Mouse (Mus musculus) limb, embryonic 14.5 days (tissue): Measurements from ENCODE around the gene Best1. TPM values are rescaled to one million over a fixed set of nuclear protein-coding genes. Genes with fewer than 3 reads are reported as not detected.

ENCODE experiments used
- ATAC-seq: fragments of 200-750 bp; cut with Nextera tagmentation; 2 replicates; pipeline ENCODE4 v1.8.0; 2017; ENCODE audit warnings: low read depth, moderate number of reproducible peaks, moderate TSS enrichment; ENCODE audit not compliant: low FRiP score
- DNase-seq: peaks from one replicate; pipeline ENCODE4 v3.0.0-alpha.2; 2015; ENCODE audit warnings: low spot score
- H3K27ac ChIP-seq: fragments of 300-500 bp; sonication (generic); replicated peaks from 2 replicates; pipeline ENCODE4 v1.5.1; 2014; ENCODE audit warnings: low read depth, mild to moderate bottlenecking, low read length, moderate library complexity, mixed read lengths
- H3K27me3 ChIP-seq: fragments of 300-500 bp; sonication (generic); 2 replicates; pipeline ENCODE4 v1.6.1; 2014; ENCODE audit warnings: low read length, mixed read lengths; ENCODE audit not compliant: control insufficient read depth, insufficient read depth
- H3K36me3 ChIP-seq: fragments of 300-500 bp; sonication (generic); 2 replicates; pipeline ENCODE4 v1.6.1; 2014; ENCODE audit warnings: mild to moderate bottlenecking, low read length, moderate library complexity, mixed read lengths; ENCODE audit not compliant: control insufficient read depth, insufficient read depth
- H3K4me1 ChIP-seq: fragments of 300-500 bp; sonication (generic); 2 replicates; pipeline ENCODE4 v1.6.1; 2014; ENCODE audit warnings: antibody characterized with exemption, low read length, mixed read lengths; ENCODE audit not compliant: control insufficient read depth, insufficient read depth
- H3K4me2 ChIP-seq: fragments of 300-500 bp; sonication (generic); replicated peaks from 2 replicates; pipeline ENCODE4 v1.6.1; 2014; ENCODE audit warnings: low read depth, mild to moderate bottlenecking, low read length, moderate library complexity; ENCODE audit not compliant: severe bottlenecking
- H3K4me3 ChIP-seq: fragments of 300-500 bp; sonication (generic); replicated peaks from 2 replicates; pipeline ENCODE4 v1.5.1; 2014; ENCODE audit warnings: low read length
- H3K9ac ChIP-seq: fragments of 300-500 bp; sonication (generic); 2 replicates; pipeline ENCODE4 v1.6.1; 2014; ENCODE audit warnings: mild to moderate bottlenecking, low read depth, low read length, moderate library complexity; ENCODE audit not compliant: severe bottlenecking
- H3K9me3 ChIP-seq: fragments of 300-500 bp; sonication (generic); 2 replicates; pipeline ENCODE4 v1.6.1; 2016; ENCODE audit warnings: low read length; ENCODE audit not compliant: control insufficient read depth
- POLR2A ChIP-seq: fragments of 200-500 bp; IDR thresholded peaks from 2 replicates; pipeline ENCODE4 v1.8.0; 2012; ENCODE audit warnings: inconsistent platforms, mild to moderate bottlenecking, moderate library complexity, borderline replicate concordance; ENCODE audit not compliant: insufficient read depth, insufficient read length; ENCODE audit errors: extremely low read depth
- WGBS: fragments of 180-500 bp; shearing (Covaris S2); extraction: QIAGEN DNeasy Blood & Tissue Kit; methylation state at CpG from one replicate; pipeline ENCODE4 v1.1.7; 2014; 5-methylcytosine and 5-hydroxymethylcytosine counted together
- polyA plus RNA-seq, 2 experiments: library from polyadenylated mRNA; depleted of rRNA in 1 of 2; stranded (reverse) in 1 of 2; unstranded in 1 of 2; fragments of >200 nt; fragmentation: Nextera tagmentation in 1 of 2; extraction: Ambion mirVana in 1 of 2; gene quantifications; 2 replicates each; pipeline versions ENCODE4 v1.2.1 to v1.2.3; 2012 to 2014

The Best1 gene
- polyA plus RNA-seq, 2 experiments, result 1.5 to 1.7 TPM

DNA sequence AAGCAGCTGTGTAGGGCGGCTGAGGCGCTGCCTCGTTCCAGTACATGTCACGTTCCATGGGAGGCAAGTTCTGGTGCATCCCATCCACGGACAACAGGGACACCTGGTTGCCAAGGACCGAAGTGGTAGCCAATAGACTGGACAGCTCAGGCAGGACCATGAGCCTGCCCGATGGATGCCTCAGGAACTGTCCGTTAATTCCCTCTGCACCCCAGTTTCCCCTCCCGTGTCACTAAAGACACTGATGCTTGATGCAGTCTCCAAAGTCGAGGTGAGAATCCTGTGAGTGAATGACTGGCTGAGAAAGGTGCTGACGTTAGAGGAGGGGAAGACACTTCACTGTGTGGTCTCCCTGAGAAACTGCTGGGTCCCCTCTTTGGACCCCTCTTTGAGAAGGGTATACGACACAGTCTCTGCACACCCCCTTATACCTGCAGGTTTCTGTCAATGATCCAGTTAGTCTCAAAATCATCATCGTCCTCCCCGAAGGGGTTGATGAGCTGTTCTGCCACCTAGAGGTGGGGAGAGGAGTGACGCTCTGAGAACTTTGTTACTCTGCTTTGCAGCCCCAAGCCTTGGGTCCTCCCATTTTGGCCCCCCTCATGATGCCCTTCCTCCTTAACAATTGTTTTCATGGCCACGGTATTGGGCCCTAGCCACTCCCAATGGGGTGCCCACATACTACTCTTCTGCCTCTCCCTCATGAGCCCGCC lies 12.1 kb downstream of the Best1 start:
- H3K4me2 ChIP-seq, result no peak overlapping the region
- DNase-seq, result no peak
- H3K27ac ChIP-seq, result no peak overlapping the region
- H3K27me3 ChIP-seq, result no peaks in the 10 kb centered on the region
- ATAC-seq, result no peak
- no peak for TF ChIP-seq POLR2A
- H3K9ac ChIP-seq, result no peak overlapping the region
- H3K4me1 ChIP-seq, result peaks cover 10% of the 10 kb centered on the region
- H3K9me3 ChIP-seq, result no peaks in the 10 kb centered on the region
- 69% methylated on average over 17 of the region's 17 CpGs for WGBS
- no peak overlapping the region for H3K4me3 ChIP-seq
- peaks cover 18% of the 10 kb centered on the region for H3K36me3 ChIP-seq

DNA sequence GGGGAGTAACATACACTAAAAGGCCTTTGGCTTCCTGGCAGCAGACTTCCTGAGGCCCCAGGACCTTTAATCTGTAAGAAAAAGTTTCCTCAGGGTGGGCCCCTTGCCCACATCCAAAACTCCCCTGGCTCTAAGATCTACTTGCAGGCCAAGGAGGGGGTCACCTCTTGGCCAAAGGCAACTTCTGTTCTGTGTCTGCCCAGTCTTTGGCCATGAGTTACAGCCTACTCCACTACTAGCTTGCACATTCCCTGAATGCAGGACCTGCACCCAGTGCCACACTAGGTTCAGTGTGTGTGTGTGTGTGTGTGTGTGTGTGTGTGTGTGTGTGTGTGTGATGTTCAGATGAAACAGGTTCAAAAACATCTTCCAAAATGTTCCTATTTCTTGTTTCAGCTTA lies 13.8 kb downstream of the Best1 start:
- Histone ChIP-seq H3K9me3 (no peaks in the 10 kb centered on the region), H3K9ac (no peak overlapping the region), H3K4me1 (peaks cover 13% of the 10 kb centered on the region), H3K27ac (no peak overlapping the region), H3K4me3 (no peak overlapping the region), H3K4me2 (no peak overlapping the region), H3K36me3 (peaks cover 24% of the 10 kb centered on the region), H3K27me3 (no peaks in the 10 kb centered on the region)
- TF ChIP-seq POLR2A, result no peak
- DNase-seq (no peak), ATAC-seq (no peak)

- WGBS, result 20% methylated on average over 6 of the region's 6 CpGs
- H3K27me3 ChIP-seq, result no peaks in the 10 kb centered on the region
- no peaks in the 10 kb centered on the region for H3K9me3 ChIP-seq
- no peak for DNase-seq
- peaks cover 13% of the 10 kb centered on the region for H3K4me1 ChIP-seq
- H3K36me3 ChIP-seq, result peaks cover 24% of the 10 kb centered on the region
- H3K4me2 ChIP-seq, result no peak overlapping the region
- no peak for TF ChIP-seq POLR2A
- no peak for ATAC-seq
- H3K9ac ChIP-seq, result no peak overlapping the region
- no peak overlapping the region for H3K27ac ChIP-seq
- no peak overlapping the region for H3K4me3 ChIP-seq
Observed at GRCm38 (mm10) chr19:9987192-9987591, 14.2 kb downstream of the Best1 start.

DNA sequence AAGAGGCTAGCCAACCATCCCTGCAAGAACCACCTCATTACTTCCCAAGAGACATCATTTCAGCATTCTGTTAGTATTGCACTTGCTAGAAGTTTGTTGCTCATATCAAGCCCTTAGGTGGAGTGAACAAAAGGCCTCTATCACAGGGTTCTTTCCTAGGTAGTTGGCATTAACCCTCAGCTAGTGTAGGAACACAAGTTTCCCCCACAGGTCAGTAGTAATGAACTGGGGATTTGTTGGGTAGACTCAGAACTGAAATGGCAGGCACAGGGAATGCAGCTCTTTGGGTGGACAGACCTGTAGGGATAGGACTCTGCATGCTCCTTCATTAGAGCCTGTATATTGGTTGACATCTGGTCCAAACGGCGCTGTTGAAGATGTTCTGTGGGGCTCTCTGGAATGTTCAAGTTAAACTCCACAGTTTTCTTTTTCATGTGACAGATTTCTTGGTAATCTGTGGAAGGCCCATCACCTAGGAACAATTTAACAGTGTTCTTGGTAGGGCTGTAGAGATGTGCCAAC lies 15.5 kb downstream of the Best1 start:
- DNase-seq (no peak), ATAC-seq (no peak)
- 89% methylated on average over 2 of the region's 2 CpGs for WGBS
- Histone ChIP-seq H3K9me3 (no peaks in the 10 kb centered on the region), H3K27ac (no peak overlapping the region), H3K9ac (no peak overlapping the region), H3K4me1 (peaks cover 18% of the 10 kb centered on the region), H3K36me3 (peaks cover 24% of the 10 kb centered on the region), H3K4me3 (no peak overlapping the region), H3K27me3 (no peaks in the 10 kb centered on the region), H3K4me2 (no peak overlapping the region)
- no peak for TF ChIP-seq POLR2A

- no peak overlapping the region for H3K9ac ChIP-seq
- ATAC-seq, result no peak
Observed at GRCm38 (mm10) chr19:9985190-9985899, 16.1 kb downstream of the Best1 start.

More at GRCm38 (mm10) chr19:9985190-9985899, 16.1 kb downstream of the Best1 start:
- Histone ChIP-seq H3K4me1 (peaks cover 18% of the 10 kb centered on the region), H3K36me3 (peaks cover 24% of the 10 kb centered on the region), H3K9me3 (no peaks in the 10 kb centered on the region), H3K4me2 (no peak overlapping the region), H3K4me3 (no peak overlapping the region), H3K27me3 (no peaks in the 10 kb centered on the region), H3K27ac (no peak overlapping the region)
- no peak for TF ChIP-seq POLR2A
- WGBS, result 78% methylated on average over 6 of the region's 6 CpGs
- DNase-seq, result no peak
